Mouse (Mus musculus) liver, adult 2 months (tissue): Measurements from ENCODE around the gene Arhgap45. TPM values are rescaled to one million over a fixed set of nuclear protein-coding genes. Genes with fewer than 3 reads are reported as not detected.
A peak's percentile ranks its signal among the peaks of the same experiment; 100 is the strongest.

ENCODE experiments used
- DNase-seq: peaks from one replicate; pipeline ENCODE4 v3.0.0-alpha.2; 2011; ENCODE audit warnings: low read depth, low spot score; ENCODE audit errors: extremely low read depth
- H3K27ac ChIP-seq: fragments of 200-500 bp; replicated peaks from 2 replicates; pipeline ENCODE4 v1.5.1; 2012; ENCODE audit warnings: low read depth, mild to moderate bottlenecking, control low read depth, inconsistent platforms, low read length; ENCODE audit not compliant: insufficient read depth
- H3K27me3 ChIP-seq: fragments of 200-500 bp; 2 replicates; pipeline ENCODE4 v1.6.1; 2012; ENCODE audit warnings: mild to moderate bottlenecking, moderate library complexity, low read length, inconsistent platforms; ENCODE audit not compliant: control insufficient read depth, insufficient read depth
- H3K36me3 ChIP-seq: fragments of 200-500 bp; 2 replicates; pipeline ENCODE4 v1.6.1; 2012; ENCODE audit warnings: low read length, inconsistent platforms; ENCODE audit not compliant: control insufficient read depth, insufficient read depth
- H3K4me1 ChIP-seq: fragments of 200-500 bp; 2 replicates; pipeline ENCODE4 v1.6.1; 2011; ENCODE audit warnings: low read length; ENCODE audit not compliant: control insufficient read depth, insufficient read depth
- H3K4me3 ChIP-seq: fragments of 200-500 bp; 2 replicates; pipeline ENCODE4 v1.5.1; 2011; ENCODE audit warnings: low read depth, mild to moderate bottlenecking, control low read depth, low read length, moderate library complexity; ENCODE audit not compliant: insufficient read depth
- H3K79me2 ChIP-seq: fragments of 200-500 bp; 2 replicates; pipeline ENCODE4 v1.6.1; 2012; ENCODE audit warnings: inconsistent platforms, mild to moderate bottlenecking, low read length, moderate library complexity; ENCODE audit not compliant: control insufficient read depth, insufficient read depth
- H3K9ac ChIP-seq: fragments of 200-500 bp; 2 replicates; pipeline ENCODE4 v1.6.1; 2012; ENCODE audit warnings: low read depth, mild to moderate bottlenecking, control low read depth, inconsistent platforms, low read length
- CTCF ChIP-seq: fragments of 200-500 bp; IDR thresholded peaks from 2 replicates; pipeline ENCODE4 v1.5.1; 2011; ENCODE audit warnings: low read depth, low read length, control low read depth
- POLR2A ChIP-seq: fragments of 200-500 bp; IDR thresholded peaks from 2 replicates; pipeline ENCODE4 v1.6.1; 2011; ENCODE audit warnings: low read length, control low read depth; ENCODE audit not compliant: insufficient read depth; ENCODE audit errors: extremely low read depth
- WGBS: fragments of 180-500 bp; shearing (Covaris S2); methylation state at CpG from one replicate; pipeline ENCODE4 v1.1.7; 2018; 5-methylcytosine and 5-hydroxymethylcytosine counted together
- polyA plus RNA-seq: library from polyadenylated mRNA; depleted of rRNA; stranded (reverse); fragments of >200 nt; gene quantifications from 2 replicates; pipeline ENCODE4 v1.2.3, GENCODE M21; 2012; rRNA removed
- total RNA-seq: library from RNA; depleted of rRNA; stranded (reverse); fragments of >200 nt; gene quantifications from 2 replicates; pipeline ENCODE4 v1.2.3, GENCODE M21; 2014; rRNA removed

Arhgap45 gene
- 4.5 and 4.6 TPM in 2 replicates for total RNA-seq
- polyA plus RNA-seq = 7.7 and 10.9 TPM in 2 replicates

- peak within 1 kb of the TSS; percentile 59 for H3K4me3 ChIP-seq
- H3K27ac ChIP-seq = peak within 1 kb of the TSS; percentile 17
- TF ChIP-seq POLR2A (no peak), CTCF (no peak)
- no peaks in the 10 kb centered on the region for H3K27me3 ChIP-seq
- H3K36me3 ChIP-seq = no peaks in the 10 kb centered on the region
- no peaks in the 10 kb centered on the region for H3K4me1 ChIP-seq
- 60% methylated on average over 11 of the region's 11 CpGs for WGBS
- peak; percentile 21 for DNase-seq
- H3K79me2 ChIP-seq = no peaks in the 10 kb centered on the region
- peak within 1 kb of the TSS; percentile 66 for H3K9ac ChIP-seq
Measured at GRCm38 (mm10) chr10:80016511-80016910, at the start of gene Arhgap45. Arhgap45 (plus strand) TSS chr10:80016653.

DNA sequence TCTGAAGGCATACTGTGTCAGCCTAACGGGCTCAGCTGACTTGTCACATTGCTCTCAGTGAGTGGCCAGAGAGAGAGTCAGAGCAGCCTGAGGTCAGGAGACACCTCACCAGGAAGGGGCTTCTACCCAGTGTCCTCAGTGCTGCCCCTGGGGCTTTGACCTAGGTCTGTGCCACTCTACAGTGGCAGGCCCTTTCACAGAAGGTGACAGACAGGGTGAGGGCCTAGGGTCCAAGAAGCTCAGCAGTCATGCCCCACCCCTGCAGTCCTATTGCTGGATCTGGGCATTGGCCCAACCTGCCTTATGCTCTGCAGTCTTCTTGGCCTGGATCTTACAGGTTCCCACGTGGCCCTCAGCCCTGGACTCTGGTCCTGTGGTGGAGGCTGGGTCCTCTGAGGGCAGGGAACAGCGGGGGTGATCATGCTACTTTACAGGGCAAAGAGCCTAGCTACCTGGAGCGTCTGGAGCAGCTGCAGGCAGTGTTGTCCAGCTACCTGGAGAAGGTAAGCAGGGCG lies 49.5 kb upstream of the Arhgap45 start:
- H3K4me3 ChIP-seq = no peak overlapping the region
- WGBS = 36% methylated on average over 5 of the region's 5 CpGs
- DNase-seq = peak; percentile 95
- H3K27me3 ChIP-seq = no peaks in the 10 kb centered on the region
- no peaks in the 10 kb centered on the region; the same call in 1 of the 2 replicates for H3K36me3 ChIP-seq
- H3K4me1 ChIP-seq = peaks cover 33% of the 10 kb centered on the region
- TF ChIP-seq CTCF (no peak), POLR2A (no peak)
- peak overlapping the region; percentile 30; the same call in 1 of the 2 replicates for H3K9ac ChIP-seq
- peak overlapping the region; percentile 70 for H3K27ac ChIP-seq
- no peaks in the 10 kb centered on the region for H3K79me2 ChIP-seq

GRCm38 (mm10) chr10:79968181-79968580 lies 48.3 kb upstream of the Arhgap45 start:
- TF ChIP-seq POLR2A = no peak
- TF ChIP-seq CTCF = no peak
- no peak for DNase-seq
- no peaks in the 10 kb centered on the region for H3K79me2 ChIP-seq
- H3K27me3 ChIP-seq = no peaks in the 10 kb centered on the region
- peak overlapping the region; percentile 59; the same call in 1 of the 2 replicates for H3K27ac ChIP-seq
- 53% methylated on average over 1 of the region's 1 CpGs for WGBS
- H3K4me1 ChIP-seq = peaks cover 36% of the 10 kb centered on the region
- no peak overlapping the region for H3K9ac ChIP-seq
- no peak overlapping the region for H3K4me3 ChIP-seq
- no peaks in the 10 kb centered on the region for H3K36me3 ChIP-seq

DNA sequence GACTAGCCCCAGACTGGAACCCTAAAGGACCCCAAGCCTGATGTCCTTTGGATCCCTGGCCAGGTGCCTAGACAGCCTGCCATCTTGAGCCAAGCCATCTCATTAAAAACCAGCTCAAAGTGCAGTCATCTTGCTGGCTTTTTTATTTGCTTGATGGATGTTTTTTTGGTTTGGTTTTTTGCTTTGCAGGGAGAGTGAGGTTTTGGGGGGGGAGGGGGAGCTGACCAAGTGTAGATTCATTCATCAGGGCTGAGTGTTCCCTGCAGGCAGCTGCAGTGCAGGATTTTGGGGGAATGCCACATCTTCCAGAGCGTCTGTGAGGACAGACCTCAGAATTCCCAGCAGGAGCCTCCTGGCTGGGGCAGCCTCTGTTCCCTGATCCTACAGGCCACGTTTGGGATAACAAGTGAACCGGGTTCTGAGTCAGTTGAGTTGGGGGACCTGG lies 47.3 kb upstream of the Arhgap45 start:
- Histone ChIP-seq H3K4me1 (peaks cover 36% of the 10 kb centered on the region), H3K27me3 (no peaks in the 10 kb centered on the region), H3K36me3 (no peaks in the 10 kb centered on the region), H3K4me3 (no peak overlapping the region), H3K9ac (no peak overlapping the region), H3K27ac (peak overlapping the region; percentile 42), H3K79me2 (no peaks in the 10 kb centered on the region)
- WGBS = 20% methylated on average over 3 of the region's 3 CpGs
- peak; percentile 71 for DNase-seq
- TF ChIP-seq POLR2A = no peak
- no peak for TF ChIP-seq CTCF

DNA sequence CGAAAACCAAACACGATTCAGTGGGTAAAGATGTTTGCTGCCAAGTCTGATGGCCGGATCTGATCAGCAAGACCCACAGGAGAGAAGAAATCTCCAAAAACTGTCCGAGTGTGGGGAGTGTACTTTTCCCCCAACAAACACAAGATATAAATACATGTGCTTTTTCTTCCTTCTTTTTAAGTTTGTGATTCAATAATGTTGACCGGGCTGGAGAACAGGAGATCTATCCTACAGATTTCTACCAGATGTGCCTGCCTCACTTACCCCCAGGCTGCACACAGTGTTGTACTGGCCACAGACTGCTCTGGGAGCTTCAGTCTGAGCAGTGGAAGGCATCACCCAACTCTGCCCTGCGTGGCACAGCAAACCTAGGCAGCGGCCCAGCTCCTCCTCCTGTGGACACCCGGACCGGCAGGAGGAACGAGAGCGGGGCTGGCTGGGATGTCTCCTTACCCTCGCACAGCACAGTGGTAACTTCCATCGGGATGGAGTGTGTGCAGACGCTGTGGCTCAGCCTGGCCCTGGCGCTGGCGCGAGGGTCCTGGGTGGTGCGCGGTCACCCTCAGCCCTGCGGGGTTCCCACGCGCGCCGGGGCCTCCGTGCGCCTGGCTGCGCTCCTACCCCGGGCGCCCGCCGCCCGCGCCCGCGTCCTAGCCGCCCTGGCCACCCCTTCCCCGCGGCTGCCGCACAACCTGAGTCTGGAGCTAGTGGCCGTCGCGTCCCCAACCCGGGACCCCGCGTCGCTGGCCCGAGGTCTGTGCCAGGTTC lies 45.9 kb upstream of the Arhgap45 start, which contains the start of gene Grin3b:
Gene Grin3b, plus strand, starts transcription at position 301 of the 768 bp plus-strand sequence.
- Histone ChIP-seq H3K4me3 (peak within 1 kb of the TSS; percentile 27; the same call in 1 of the 2 replicates), H3K36me3 (peaks cover under 1% of the 10 kb centered on the region; the same call in 1 of the 2 replicates), H3K4me1 (peaks cover 36% of the 10 kb centered on the region), H3K27me3 (no peaks in the 10 kb centered on the region), H3K9ac (peak within 1 kb of the TSS; percentile 32), H3K27ac (no peak within 1 kb of the TSS), H3K79me2 (no peaks in the 10 kb centered on the region)
- 8% methylated on average over 47 of the region's 47 CpGs for WGBS
- no peak for DNase-seq
- TF ChIP-seq POLR2A = no peak
- no peak for TF ChIP-seq CTCF

GRCm38 (mm10) chr10:79971183-79971497 lies 45.3 kb upstream of the Arhgap45 start:
- DNase-seq = no peak
- TF ChIP-seq POLR2A = no peak
- no peak for TF ChIP-seq CTCF
- peaks cover 6% of the 10 kb centered on the region; the same call in 1 of the 2 replicates for H3K36me3 ChIP-seq
- no peaks in the 10 kb centered on the region for H3K27me3 ChIP-seq
- H3K9ac ChIP-seq = peak overlapping the region; percentile 32
- no peak overlapping the region; the same call in 1 of the 2 replicates for H3K4me3 ChIP-seq
- WGBS = 14% methylated on average over 21 of the region's 21 CpGs
- no peaks in the 10 kb centered on the region for H3K79me2 ChIP-seq
- peaks cover 35% of the 10 kb centered on the region for H3K4me1 ChIP-seq
- H3K27ac ChIP-seq = no peak overlapping the region
